Mouse (Mus musculus) stomach, postnatal 0 days (tissue): ENCODE measurements around the gene Pip4k2c. TPM values are rescaled to one million over a fixed set of nuclear protein-coding genes. Genes with fewer than 3 reads are reported as not detected.

Source experiments
- ATAC-seq: fragments of 200-750 bp; cut with Nextera tagmentation; 2 replicates; pipeline ENCODE4 v1.8.0; 2017; ENCODE audit not compliant: low FRiP score, low TSS enrichment
- DNase-seq: peaks from one replicate; pipeline ENCODE4 v3.0.0-alpha.2; 2016; ENCODE audit warnings: low spot score
- H3K27ac ChIP-seq: fragments of 300-500 bp; sonication (generic); replicated peaks from 2 replicates; pipeline ENCODE4 v1.5.1; 2014; ENCODE audit warnings: mild to moderate bottlenecking, control low read depth
- H3K27me3 ChIP-seq: fragments of 300-500 bp; sonication (generic); 2 replicates; pipeline ENCODE4 v1.6.1; 2014; ENCODE audit warnings: low read length; ENCODE audit not compliant: control insufficient read depth, insufficient read depth
- H3K36me3 ChIP-seq: fragments of 300-500 bp; sonication (generic); 2 replicates; pipeline ENCODE4 v1.6.1; 2014; ENCODE audit warnings: low read length, mixed read lengths; ENCODE audit not compliant: control insufficient read depth, insufficient read depth
- H3K4me1 ChIP-seq: fragments of 300-500 bp; sonication (generic); replicated peaks from 2 replicates; pipeline ENCODE4 v1.6.1; 2014; ENCODE audit warnings: antibody characterized with exemption; ENCODE audit not compliant: control insufficient read depth, insufficient read depth
- H3K4me2 ChIP-seq: fragments of 300-500 bp; sonication (generic); replicated peaks from 2 replicates; pipeline ENCODE4 v1.6.1; 2014; ENCODE audit warnings: low read depth, mild to moderate bottlenecking, control low read depth, moderate library complexity
- H3K4me3 ChIP-seq: fragments of 300-500 bp; sonication (generic); 2 replicates; pipeline ENCODE4 v1.5.1; 2014; ENCODE audit warnings: low read depth, low read length, control low read depth
- H3K9ac ChIP-seq: fragments of 300-500 bp; sonication (generic); 2 replicates; pipeline ENCODE4 v1.6.1; 2014; ENCODE audit warnings: mild to moderate bottlenecking, low read length, control low read depth, mixed read lengths
- H3K9me3 ChIP-seq: fragments of 300-500 bp; sonication (generic); 2 replicates; pipeline ENCODE4 v1.6.1; 2016; ENCODE audit warnings: low read length; ENCODE audit not compliant: control insufficient read depth
- CTCF ChIP-seq: IDR thresholded peaks from 2 replicates; pipeline ENCODE4 v1.5.1; 2016; ENCODE audit warnings: antibody characterized with exemption, low read depth, mild to moderate bottlenecking, moderate library complexity
- EP300 ChIP-seq: optimal IDR thresholded peaks from 2 replicates; pipeline ENCODE3; 2016; ENCODE audit warnings: antibody characterized with exemption
- WGBS: fragments of 180-500 bp; shearing (Covaris S2); extraction: QIAGEN DNeasy Blood & Tissue Kit; methylation state at CpG from one replicate; pipeline ENCODE4 v1.1.7; 2014; 5-methylcytosine and 5-hydroxymethylcytosine counted together
- polyA plus RNA-seq: library from polyadenylated mRNA; unstranded; fragments of >200 nt; fragmentation: Nextera tagmentation; extraction: Ambion mirVana; gene quantifications from 2 replicates; pipeline ENCODE4 v1.2.1, GENCODE M21; 2015

Gene Pip4k2c
- polyA plus RNA-seq, 1 experiment from 2014 or later = 23.2 TPM

GRCm38 (mm10) chr10:127205373-127205772 is 6.0 kb downstream of the Pip4k2c start:
- DNase-seq (peak; percentile 42), ATAC-seq (0 out of 2 replicates have a peak, but pooled peaks have one; percentile 28)
- Histone ChIP-seq H3K4me1 (no peaks in the 10 kb centered on the region), H3K36me3 (peaks cover 15% of the 10 kb centered on the region), H3K9me3 (no peaks in the 10 kb centered on the region), H3K27ac (no peak overlapping the region), H3K4me2 (no peak overlapping the region), H3K9ac (no peak overlapping the region), H3K4me3 (no peak overlapping the region), H3K27me3 (no peaks in the 10 kb centered on the region)
- TF ChIP-seq EP300 (no peak), CTCF (no peak)
- WGBS = 72% methylated on average over 10 of the region's 10 CpGs

GRCm38 (mm10) chr10:127204589-127204988 is 6.8 kb downstream of the Pip4k2c start:
- peaks cover 15% of the 10 kb centered on the region for H3K36me3 ChIP-seq
- H3K9ac ChIP-seq = no peak overlapping the region
- DNase-seq = no peak
- H3K4me2 ChIP-seq = no peak overlapping the region
- no peaks in the 10 kb centered on the region for H3K4me1 ChIP-seq
- TF ChIP-seq CTCF (no peak), EP300 (no peak)
- no peaks in the 10 kb centered on the region for H3K27me3 ChIP-seq
- no peak overlapping the region for H3K4me3 ChIP-seq
- WGBS = 87% methylated on average over 5 of the region's 5 CpGs
- H3K9me3 ChIP-seq = no peaks in the 10 kb centered on the region
- no peak for ATAC-seq
- no peak overlapping the region for H3K27ac ChIP-seq

- 81% methylated on average over 3 of the region's 3 CpGs for WGBS
- H3K36me3 ChIP-seq = peaks cover 15% of the 10 kb centered on the region
- TF ChIP-seq CTCF = no peak
- no peak for TF ChIP-seq EP300
- H3K4me1 ChIP-seq = no peaks in the 10 kb centered on the region
- H3K27ac ChIP-seq = no peak overlapping the region
- no peak overlapping the region for H3K4me3 ChIP-seq
- H3K27me3 ChIP-seq = no peaks in the 10 kb centered on the region
- ATAC-seq (no peak), DNase-seq (no peak)
- H3K9me3 ChIP-seq = no peaks in the 10 kb centered on the region
- H3K4me2 ChIP-seq = no peak overlapping the region
- no peak overlapping the region for H3K9ac ChIP-seq
These were observed 8.3 kb downstream of the Pip4k2c start for GRCm38 (mm10) chr10:127203106-127203505.

- H3K9me3 ChIP-seq = no peaks in the 10 kb centered on the region
These were observed 11.1 kb downstream of the Pip4k2c start for GRCm38 (mm10) chr10:127200279-127200678.

GRCm38 (mm10) chr10:127199474-127199873 is 11.9 kb downstream of the Pip4k2c start:
- 89% methylated on average over 11 of the region's 11 CpGs for WGBS
- H3K36me3 ChIP-seq = peaks cover 6% of the 10 kb centered on the region
- ATAC-seq (no peak), DNase-seq (no peak)
- no peaks in the 10 kb centered on the region for H3K4me1 ChIP-seq
- H3K4me3 ChIP-seq = no peak overlapping the region
- TF ChIP-seq EP300 (no peak), CTCF (no peak)
- H3K27ac ChIP-seq = no peak overlapping the region
- H3K27me3 ChIP-seq = no peaks in the 10 kb centered on the region
- no peaks in the 10 kb centered on the region for H3K9me3 ChIP-seq
- H3K9ac ChIP-seq = no peak overlapping the region
- H3K4me2 ChIP-seq = no peak overlapping the region

More at GRCm38 (mm10) chr10:127200279-127200678, 11.1 kb downstream of the Pip4k2c start:
- H3K36me3 ChIP-seq = peaks cover 10% of the 10 kb centered on the region
- no peaks in the 10 kb centered on the region for H3K4me1 ChIP-seq
- DNase-seq (no peak), ATAC-seq (no peak)
- no peak overlapping the region for H3K4me2 ChIP-seq
- TF ChIP-seq EP300 (no peak), CTCF (peak; percentile 51)
- WGBS = 85% methylated on average over 8 of the region's 8 CpGs
- no peaks in the 10 kb centered on the region for H3K27me3 ChIP-seq
- no peak overlapping the region for H3K9ac ChIP-seq
- no peak overlapping the region for H3K4me3 ChIP-seq
- H3K27ac ChIP-seq = no peak overlapping the region

- H3K27ac ChIP-seq = no peak overlapping the region
- no peaks in the 10 kb centered on the region for H3K9me3 ChIP-seq
- H3K4me3 ChIP-seq = no peak overlapping the region
- ATAC-seq = no peak
- H3K36me3 ChIP-seq = peaks cover 6% of the 10 kb centered on the region
- H3K4me1 ChIP-seq = no peaks in the 10 kb centered on the region
- H3K27me3 ChIP-seq = no peaks in the 10 kb centered on the region
- H3K9ac ChIP-seq = no peak overlapping the region
- TF ChIP-seq CTCF = no peak
- no peak for TF ChIP-seq EP300
- no peak overlapping the region for H3K4me2 ChIP-seq
- 57% methylated on average over 4 of the region's 5 CpGs for WGBS
- DNase-seq = no peak
These were observed 12.3 kb downstream of the Pip4k2c start for GRCm38 (mm10) chr10:127199068-127199467.
